Mouse (Mus musculus): ENCODE measurements around the gene 1600014C10Rik. TPM values are rescaled to one million over a fixed set of nuclear protein-coding genes. Genes with fewer than 3 reads are reported as not detected.

1600014C10Rik gene
- 20.3 and 21.4 TPM in 2 replicates for polyA plus RNA-seq (2012; ENCODE audit: insufficient read depth, insufficient read length, missing spikeins)

GRCm38 (mm10) chr7:38182962-38183687 is at the start of gene 1600014C10Rik:
TSS of gene 1600014C10Rik (plus strand) at chr7:38183217.
- TF ChIP-seq POLR2A (IDR thresholded peaks at IDR 0.05; ENCODE audit: borderline replicate concordance, low read depth, low read length) (no peak), CTCF (IDR thresholded peaks at IDR 0.05; ENCODE audit: low read depth, low read length) (no peak)
- peaks cover 46% of the 10 kb centered on the region for H3K4me1 ChIP-seq (ENCODE audit: control insufficient read depth, insufficient read depth, low read length)

GRCm38 (mm10) chr7:38134471-38134870 is 48.5 kb upstream of the 1600014C10Rik start:
- no peak for TF ChIP-seq CTCF (IDR thresholded peaks at IDR 0.05; ENCODE audit: low read depth, low read length)
- no peak overlapping the region for H3K27ac ChIP-seq (ENCODE audit: insufficient read depth, low read depth, low read length)
- no peak overlapping the region for H3K4me3 ChIP-seq (ENCODE audit: insufficient read depth, low read length)
- H3K4me1 ChIP-seq (ENCODE audit: control insufficient read depth, insufficient read depth, low read length): no peaks in the 10 kb centered on the region

More at GRCm38 (mm10) chr7:38182962-38183687, at the start of gene 1600014C10Rik:
- peak within 1 kb of the TSS; percentile 70 for H3K4me3 ChIP-seq (ENCODE audit: insufficient read depth, low read length)
- H3K27ac ChIP-seq (ENCODE audit: insufficient read depth, low read depth, low read length): peak within 1 kb of the TSS; percentile 39

GRCm38 (mm10) chr7:38140324-38140723 is 42.7 kb upstream of the 1600014C10Rik start:
- Histone ChIP-seq H3K4me1 (ENCODE audit: control insufficient read depth, insufficient read depth, low read length) (no peaks in the 10 kb centered on the region), H3K27ac (ENCODE audit: insufficient read depth, low read depth, low read length) (no peak overlapping the region), H3K4me3 (ENCODE audit: insufficient read depth, low read length) (no peak overlapping the region)
- TF ChIP-seq CTCF (IDR thresholded peaks at IDR 0.05; ENCODE audit: low read depth, low read length): no peak

GRCm38 (mm10) chr7:38141747-38142545 is 41.1 kb upstream of the 1600014C10Rik start:
- Histone ChIP-seq H3K4me1 (ENCODE audit: control insufficient read depth, insufficient read depth, low read length) (no peaks in the 10 kb centered on the region), H3K4me3 (ENCODE audit: insufficient read depth, low read length) (no peak overlapping the region), H3K27ac (ENCODE audit: insufficient read depth, low read depth, low read length) (no peak overlapping the region)
- TF ChIP-seq POLR2A (IDR thresholded peaks at IDR 0.05; ENCODE audit: borderline replicate concordance, low read depth, low read length): no peak
- TF ChIP-seq CTCF (IDR thresholded peaks at IDR 0.05; ENCODE audit: low read depth, low read length): peak; percentile 70

- Histone ChIP-seq H3K4me1 (ENCODE audit: control insufficient read depth, insufficient read depth, low read length) (no peaks in the 10 kb centered on the region), H3K27ac (ENCODE audit: insufficient read depth, low read depth, low read length) (no peak overlapping the region), H3K4me3 (ENCODE audit: insufficient read depth, low read length) (no peak overlapping the region)
- TF ChIP-seq CTCF (IDR thresholded peaks at IDR 0.05; ENCODE audit: low read depth, low read length) (peak; percentile 34; the same call in 1 of the 2 replicates), POLR2A (IDR thresholded peaks at IDR 0.05; ENCODE audit: borderline replicate concordance, low read depth, low read length) (no peak)
Observed at GRCm38 (mm10) chr7:38147477-38147876, 35.5 kb upstream of the 1600014C10Rik start.

- Histone ChIP-seq H3K4me1 (ENCODE audit: control insufficient read depth, insufficient read depth, low read length) (peaks cover 7% of the 10 kb centered on the region), H3K4me3 (ENCODE audit: insufficient read depth, low read length) (no peak overlapping the region), H3K27ac (ENCODE audit: insufficient read depth, low read depth, low read length) (no peak overlapping the region)
- no peak for TF ChIP-seq CTCF (IDR thresholded peaks at IDR 0.05; ENCODE audit: low read depth, low read length)
- TF ChIP-seq POLR2A (IDR thresholded peaks at IDR 0.05; ENCODE audit: borderline replicate concordance, low read depth, low read length): no peak
Observed at GRCm38 (mm10) chr7:38151706-38152312, 31.2 kb upstream of the 1600014C10Rik start.

- H3K4me3 ChIP-seq (ENCODE audit: insufficient read depth, low read length): no peak overlapping the region
- no peak overlapping the region for H3K27ac ChIP-seq (ENCODE audit: insufficient read depth, low read depth, low read length)
- peaks cover 7% of the 10 kb centered on the region for H3K4me1 ChIP-seq (ENCODE audit: control insufficient read depth, insufficient read depth, low read length)
- TF ChIP-seq CTCF (IDR thresholded peaks at IDR 0.05; ENCODE audit: low read depth, low read length) (no peak), POLR2A (IDR thresholded peaks at IDR 0.05; ENCODE audit: borderline replicate concordance, low read depth, low read length) (no peak)
Observed at GRCm38 (mm10) chr7:38152571-38152970, 30.4 kb upstream of the 1600014C10Rik start.

GRCm38 (mm10) chr7:38155829-38156228 is 27.2 kb upstream of the 1600014C10Rik start:
- Histone ChIP-seq H3K4me3 (ENCODE audit: insufficient read depth, low read length) (no peak overlapping the region), H3K27ac (ENCODE audit: insufficient read depth, low read depth, low read length) (peak overlapping the region; percentile 47), H3K4me1 (ENCODE audit: control insufficient read depth, insufficient read depth, low read length) (peaks cover 7% of the 10 kb centered on the region)
- TF ChIP-seq CTCF (IDR thresholded peaks at IDR 0.05; ENCODE audit: low read depth, low read length) (no peak), POLR2A (IDR thresholded peaks at IDR 0.05; ENCODE audit: borderline replicate concordance, low read depth, low read length) (no peak)

GRCm38 (mm10) chr7:38158764-38159458 is 24.1 kb upstream of the 1600014C10Rik start:
- Histone ChIP-seq H3K4me3 (ENCODE audit: insufficient read depth, low read length) (no peak overlapping the region), H3K27ac (ENCODE audit: insufficient read depth, low read depth, low read length) (no peak overlapping the region), H3K4me1 (ENCODE audit: control insufficient read depth, insufficient read depth, low read length) (peaks cover 7% of the 10 kb centered on the region)
- TF ChIP-seq POLR2A (IDR thresholded peaks at IDR 0.05; ENCODE audit: borderline replicate concordance, low read depth, low read length) (no peak), CTCF (IDR thresholded peaks at IDR 0.05; ENCODE audit: low read depth, low read length) (no peak)

All from bone marrow macrophage, adult 2 months (primary cell).